Mouse (Mus musculus) urinary bladder, postnatal 10 days (tissue): ENCODE measurements around the gene Apbb2.

Source experiments
- DNase-seq: peaks from one replicate; pipeline ENCODE4 v3.0.0; 2022; ENCODE audit warnings: low spot score

Gene Apbb2

DNA sequence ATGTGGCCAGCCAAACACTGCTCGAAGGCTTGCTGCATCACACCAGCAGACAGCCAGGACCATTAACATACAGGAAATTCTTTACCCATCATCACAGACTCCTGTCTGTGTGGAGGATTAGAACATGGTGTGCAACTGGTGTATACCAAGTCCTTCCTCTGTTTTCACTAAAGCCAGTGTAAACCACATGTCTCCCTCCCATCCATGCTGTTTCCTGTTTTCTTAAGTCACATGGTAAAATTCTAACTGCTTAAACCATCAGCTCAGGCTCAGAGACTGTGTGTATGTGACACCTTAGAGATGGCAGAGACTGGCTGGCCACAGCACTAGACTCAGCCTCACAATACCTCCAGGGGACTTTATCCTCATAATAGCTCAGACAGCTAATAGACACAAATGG lies 236.5 kb downstream of the Apbb2 start:
- no peak for DNase-seq

DNA sequence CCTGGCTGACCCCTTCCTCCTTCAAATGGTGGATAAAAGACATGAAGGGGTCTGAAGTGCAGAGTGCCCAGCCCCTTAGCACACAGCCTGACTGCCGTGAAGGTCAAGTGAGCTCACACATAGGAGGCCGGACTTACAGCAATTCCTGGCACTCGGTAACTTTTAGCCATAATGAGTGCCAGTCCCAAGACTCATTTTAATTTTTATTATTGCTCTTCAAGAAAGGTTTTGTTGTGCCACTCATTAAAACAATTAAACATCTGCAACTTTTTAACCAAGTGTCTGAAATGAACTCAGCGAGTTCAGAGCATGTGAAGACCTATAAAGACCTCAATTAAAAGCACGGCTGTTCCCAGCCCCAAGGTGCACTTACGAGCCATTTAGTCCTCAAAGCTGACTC lies 239.6 kb downstream of the Apbb2 start:
- DNase-seq, result no peak

- no peak for DNase-seq
These were observed 241.9 kb downstream of the Apbb2 start for GRCm38 (mm10) chr5:66376589-66377270.

DNA sequence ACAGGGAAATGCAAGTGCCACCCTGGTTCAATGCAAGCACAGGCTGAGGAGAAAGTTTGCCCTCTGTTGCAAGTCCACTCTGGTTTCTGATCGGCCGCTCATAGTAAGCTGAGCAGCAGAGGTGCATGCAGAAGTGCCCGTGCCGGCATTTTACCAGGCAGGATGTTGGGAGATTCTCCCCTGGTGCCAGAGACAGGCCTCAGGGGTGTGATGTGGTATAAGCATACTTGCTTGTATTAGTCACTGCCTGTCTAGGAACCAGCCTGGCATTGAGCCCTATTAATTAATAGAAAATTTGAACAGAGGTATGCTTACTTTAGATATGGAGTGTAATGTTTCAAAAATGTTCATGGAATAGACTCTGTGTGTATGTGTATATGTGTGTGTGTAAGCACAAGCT lies 244.2 kb downstream of the Apbb2 start:
- no peak for DNase-seq

DNA sequence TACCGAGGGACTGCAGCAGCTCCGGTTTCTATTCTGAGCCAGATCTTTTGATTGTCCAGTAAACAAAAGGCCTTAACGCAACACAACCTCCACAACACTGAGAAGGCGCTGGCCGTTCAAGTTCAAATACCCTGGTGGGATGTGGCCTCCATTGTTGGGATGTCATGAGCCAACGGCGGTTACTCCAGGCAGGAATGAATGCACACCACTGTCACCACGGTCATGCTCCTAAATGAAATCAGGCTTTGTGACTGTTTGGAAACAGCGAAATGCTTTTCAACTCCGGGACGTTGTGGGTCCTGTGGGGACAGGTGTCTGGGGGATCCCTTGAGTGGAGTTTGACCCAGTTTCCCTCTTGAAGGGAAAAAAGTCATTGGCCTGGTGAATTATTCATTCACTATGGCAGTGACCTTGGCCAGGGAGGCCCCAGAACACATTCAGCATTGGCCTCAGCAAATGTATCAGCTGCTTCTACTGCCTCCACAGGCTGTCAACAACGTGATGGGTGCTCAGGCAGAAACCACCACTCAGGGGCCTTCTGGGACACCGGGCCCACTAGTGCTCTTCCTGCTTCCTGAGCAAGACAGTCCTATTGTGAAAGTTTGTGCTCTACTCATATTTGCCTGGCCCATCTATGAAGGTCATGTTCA lies 244.9 kb downstream of the Apbb2 start:
- no peak for DNase-seq

GRCm38 (mm10) chr5:66371131-66371530 lies 247.5 kb downstream of the Apbb2 start:
- DNase-seq, result no peak

DNA sequence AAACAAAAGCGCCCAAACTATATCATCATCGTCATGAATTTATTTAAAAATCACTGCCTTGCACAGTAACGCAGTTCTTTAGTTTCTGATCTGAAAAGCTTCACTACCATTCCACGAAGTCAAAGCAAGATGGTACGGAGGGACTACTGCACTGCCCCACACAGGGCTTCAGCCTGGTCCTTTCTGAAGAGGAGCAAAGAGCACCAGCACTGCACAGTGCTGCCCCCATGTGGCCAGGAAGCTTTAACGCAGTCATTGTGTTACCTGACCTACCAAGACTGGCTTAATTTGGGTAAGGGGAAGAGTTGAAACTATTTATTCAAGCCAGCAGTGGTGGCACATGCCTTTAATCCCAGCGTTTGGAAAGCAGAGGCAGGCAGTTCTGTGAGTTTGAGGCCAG lies 249.6 kb downstream of the Apbb2 start:
- DNase-seq, result no peak

DNA sequence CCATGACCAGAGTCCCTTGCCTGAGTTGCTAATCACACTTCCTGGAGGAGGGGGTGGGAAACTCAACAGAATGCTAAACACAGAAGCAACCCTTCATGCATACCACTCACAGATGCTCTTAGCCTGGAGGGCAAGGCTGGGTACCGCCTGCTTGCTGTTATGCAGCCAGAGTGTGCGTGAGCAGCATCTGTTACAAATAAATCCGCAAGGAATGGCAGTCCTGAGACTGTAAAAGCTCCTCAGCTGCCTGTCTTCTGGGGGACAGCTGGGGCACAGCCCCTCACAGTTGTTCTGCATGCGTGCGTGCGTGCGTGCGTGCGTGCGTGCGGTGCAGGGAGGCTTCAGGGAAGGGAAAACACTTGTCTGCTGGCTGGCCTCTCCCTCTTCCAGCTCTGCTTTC lies 250.9 kb downstream of the Apbb2 start:
- no peak for DNase-seq

DNA sequence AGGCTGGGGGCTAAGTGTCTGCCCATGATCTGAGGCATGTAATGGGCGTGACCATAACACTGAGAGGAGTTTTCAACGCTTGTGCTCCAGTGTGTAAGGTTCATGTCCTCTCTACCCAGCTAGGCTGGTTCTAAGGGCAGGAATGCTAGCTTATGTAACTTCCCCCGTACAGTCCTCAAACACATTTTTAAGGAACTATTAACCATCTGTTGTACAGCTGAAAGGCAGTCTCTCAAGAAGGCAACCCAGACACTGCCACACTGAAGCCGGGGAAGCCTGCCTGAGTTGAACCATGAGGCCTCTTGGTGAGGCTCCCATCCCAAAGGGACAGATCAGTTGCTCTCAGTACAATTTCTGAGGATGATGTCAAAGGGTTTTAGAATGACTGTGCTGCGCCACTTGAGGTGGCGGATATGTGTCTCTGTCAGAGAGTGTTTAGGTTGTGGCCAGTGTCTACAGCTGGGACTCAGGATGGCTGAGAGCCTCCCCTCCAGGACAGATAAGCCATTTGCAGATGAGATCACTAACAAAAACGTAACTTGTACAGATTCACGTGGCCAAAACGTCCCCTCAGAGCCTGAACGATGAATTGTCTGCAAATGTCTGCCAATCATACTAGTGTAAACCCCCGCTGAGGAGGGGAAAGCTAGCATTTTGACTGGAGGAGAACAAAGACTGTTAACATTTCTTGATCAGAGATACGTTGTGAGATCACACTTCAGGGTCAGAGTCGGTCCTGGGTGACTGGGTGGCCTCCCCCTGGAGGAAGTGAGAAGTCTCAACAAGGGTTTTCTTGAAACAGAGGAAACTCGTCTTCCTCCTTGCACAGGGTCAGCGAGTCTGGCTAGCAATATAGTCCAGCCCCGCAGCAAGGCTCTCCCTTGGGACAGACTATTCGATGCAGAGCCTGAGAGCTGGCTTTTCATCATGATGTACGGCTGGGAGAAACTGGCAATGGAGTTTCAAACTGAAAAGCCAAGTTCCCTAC lies 255.0 kb downstream of the Apbb2 start:
- no peak for DNase-seq

DNA sequence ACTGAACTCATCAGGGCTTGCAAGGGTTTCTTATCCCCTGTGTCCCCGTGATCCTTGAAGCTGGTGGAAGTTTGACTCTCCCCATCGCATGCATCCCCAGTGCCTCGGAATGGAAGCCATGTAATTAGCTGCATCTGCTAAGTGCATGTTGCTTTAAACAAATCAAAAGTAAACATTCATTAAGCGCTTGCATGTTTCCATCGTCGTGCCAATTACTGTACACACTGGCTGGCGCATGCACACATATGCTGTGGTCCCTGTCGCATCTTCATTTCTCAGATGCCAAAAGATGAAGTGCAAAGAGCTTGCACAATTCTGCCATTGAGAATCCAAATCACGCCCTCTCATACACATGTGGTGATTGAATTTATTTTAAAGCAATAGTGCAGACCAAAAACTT lies 257.8 kb downstream of the Apbb2 start:
- no peak for DNase-seq

- DNase-seq, result no peak
These were observed 258.7 kb downstream of the Apbb2 start for GRCm38 (mm10) chr5:66359742-66360423.

DNA sequence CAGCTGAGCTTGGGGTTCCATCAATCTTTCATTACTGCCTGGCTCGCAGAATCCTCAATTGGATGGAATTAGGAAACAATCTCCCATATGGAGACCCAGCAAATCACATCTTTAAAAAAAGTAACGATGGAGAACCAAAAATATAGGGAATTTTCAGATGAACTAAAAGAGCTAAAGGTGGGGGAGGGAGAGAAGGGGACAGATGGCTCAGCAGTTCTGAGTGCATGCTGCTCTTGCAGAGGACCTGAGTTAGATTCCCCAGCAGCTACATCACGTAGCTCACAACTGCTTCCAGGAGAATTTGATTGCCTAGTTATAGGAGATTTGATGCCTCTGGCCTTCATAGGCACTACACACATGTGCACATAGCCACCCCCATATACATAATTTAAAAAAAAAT lies 263.4 kb downstream of the Apbb2 start:
- DNase-seq, result no peak

GRCm38 (mm10) chr5:66353876-66354275 lies 264.7 kb downstream of the Apbb2 start:
- no peak for DNase-seq

DNA sequence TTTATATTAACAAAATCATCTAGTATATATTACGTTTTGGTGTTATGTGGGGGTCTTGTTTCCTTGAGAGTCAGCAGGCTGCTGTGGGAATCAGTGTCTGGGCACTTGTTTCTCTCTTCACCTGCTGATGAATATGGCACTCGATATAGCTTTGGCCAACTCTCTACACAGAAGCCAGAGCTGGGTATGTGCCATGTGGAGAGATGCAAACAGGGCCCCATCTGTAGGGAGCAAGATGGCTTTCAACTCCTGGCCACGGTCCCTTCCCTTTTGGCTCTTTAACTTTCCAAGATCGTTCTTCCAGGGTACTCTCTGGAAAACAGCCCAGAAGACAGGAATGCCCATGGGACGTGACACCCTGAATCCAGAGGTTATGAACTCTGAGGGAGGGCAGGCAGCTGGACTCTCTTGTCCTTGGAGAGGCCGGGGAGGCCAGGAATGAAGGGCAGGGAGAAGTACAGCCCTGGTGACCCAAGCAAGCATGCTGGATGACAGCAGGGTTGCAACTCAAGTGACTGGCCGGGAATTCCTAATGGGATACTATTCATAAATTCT lies 266.7 kb downstream of the Apbb2 start:
- no peak for DNase-seq

- no peak for DNase-seq
These were observed 267.5 kb downstream of the Apbb2 start for GRCm38 (mm10) chr5:66351064-66351463.

DNA sequence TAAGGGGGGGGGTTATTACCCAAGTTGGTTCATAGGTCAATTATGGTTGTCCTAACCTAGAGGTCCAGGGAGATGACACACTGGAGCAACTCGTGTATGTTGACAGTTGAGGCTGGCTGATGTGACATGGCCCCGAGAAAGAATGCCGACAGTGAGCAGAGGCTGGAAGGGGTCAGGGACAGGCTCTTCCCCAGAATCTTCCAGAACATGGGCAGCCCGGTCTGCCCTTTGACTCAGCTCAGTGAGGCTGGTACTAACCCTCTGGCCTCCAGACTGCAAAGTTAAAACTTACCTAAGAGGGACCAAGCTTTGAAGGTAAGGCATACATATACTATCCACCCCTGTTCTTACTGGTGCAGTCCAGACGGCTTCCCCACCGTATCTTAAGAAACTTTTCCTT lies 268.0 kb downstream of the Apbb2 start:
- DNase-seq, result no peak

- DNase-seq, result no peak
These were observed 270.2 kb downstream of the Apbb2 start for GRCm38 (mm10) chr5:66348421-66348820.

DNA sequence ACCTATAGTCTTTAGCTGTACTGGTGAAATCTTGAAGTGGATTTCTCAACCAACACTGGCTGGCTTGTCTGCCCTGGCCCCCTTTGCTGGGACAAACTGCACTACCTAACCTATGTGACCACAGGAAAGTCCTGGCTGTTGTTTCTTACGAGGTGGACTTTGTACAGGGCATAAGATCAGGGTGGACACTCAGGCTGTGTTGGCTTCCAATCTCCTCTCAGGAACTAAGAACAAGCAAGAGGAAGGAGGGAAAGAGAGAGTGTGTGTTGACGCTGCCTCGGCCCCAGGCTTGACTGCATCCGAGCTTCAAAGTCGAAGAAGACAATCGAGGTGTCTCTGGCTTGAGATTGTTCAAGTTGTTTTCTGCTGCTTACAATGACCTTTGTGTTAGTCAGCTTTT lies 271.8 kb downstream of the Apbb2 start:
- DNase-seq, result no peak

DNA sequence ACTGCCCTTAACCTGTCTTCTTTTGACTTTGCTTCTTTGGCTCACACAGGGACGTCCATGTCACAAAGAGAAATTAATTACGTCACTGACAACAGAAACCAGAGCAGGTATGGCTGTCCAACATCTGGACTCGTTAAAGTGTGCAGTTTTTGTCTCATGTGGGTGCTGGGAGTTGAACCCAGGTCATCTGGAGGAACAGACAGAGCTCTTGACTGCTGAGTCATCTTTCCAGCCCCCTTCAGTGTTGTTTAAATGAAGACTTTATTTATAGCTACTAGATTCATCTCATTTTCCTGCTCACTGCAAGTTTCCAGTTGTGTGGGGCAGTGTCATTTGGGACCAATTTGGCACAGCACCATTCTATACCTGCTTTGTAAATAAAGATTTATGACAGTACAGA lies 273.4 kb downstream of the Apbb2 start:
- DNase-seq, result no peak

DNA sequence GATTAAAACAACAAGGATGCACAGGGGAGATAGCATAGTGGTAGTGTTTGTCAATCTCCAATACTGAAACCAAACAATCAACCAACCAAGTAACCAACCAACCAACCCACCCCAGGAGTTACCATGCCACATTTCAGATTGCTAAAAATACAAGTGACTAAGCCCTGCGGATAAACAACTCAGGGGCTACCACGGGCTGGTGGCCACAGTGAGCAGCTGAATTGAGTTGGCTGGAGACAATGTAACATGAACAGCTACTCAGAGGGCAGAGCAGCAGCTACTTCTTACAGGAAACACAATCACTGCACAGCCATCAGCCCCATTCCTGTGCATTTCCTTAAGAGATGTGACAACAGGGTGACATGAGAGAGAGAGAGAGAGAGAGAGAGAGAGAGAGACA lies 274.4 kb downstream of the Apbb2 start:
- no peak for DNase-seq

DNA sequence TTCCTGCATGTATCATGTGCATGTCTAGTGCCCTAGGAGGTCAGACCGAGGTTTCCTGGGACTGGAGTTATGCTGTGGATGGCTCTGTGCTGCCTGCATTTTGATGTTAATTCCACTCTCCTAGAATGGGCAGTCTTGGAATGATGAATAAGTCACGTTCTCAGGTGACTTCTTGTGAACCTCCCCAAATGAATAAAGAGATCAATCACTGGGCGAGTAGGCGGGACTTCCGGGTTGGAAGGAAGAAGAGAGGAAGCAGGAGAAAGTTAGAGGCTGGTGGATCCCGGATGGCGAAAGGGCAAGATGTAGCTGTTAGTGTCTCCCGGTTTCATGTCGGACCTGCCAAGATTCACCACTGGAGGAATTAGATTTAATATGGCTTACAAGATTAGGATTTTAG lies 276.3 kb downstream of the Apbb2 start:
- no peak for DNase-seq

DNA sequence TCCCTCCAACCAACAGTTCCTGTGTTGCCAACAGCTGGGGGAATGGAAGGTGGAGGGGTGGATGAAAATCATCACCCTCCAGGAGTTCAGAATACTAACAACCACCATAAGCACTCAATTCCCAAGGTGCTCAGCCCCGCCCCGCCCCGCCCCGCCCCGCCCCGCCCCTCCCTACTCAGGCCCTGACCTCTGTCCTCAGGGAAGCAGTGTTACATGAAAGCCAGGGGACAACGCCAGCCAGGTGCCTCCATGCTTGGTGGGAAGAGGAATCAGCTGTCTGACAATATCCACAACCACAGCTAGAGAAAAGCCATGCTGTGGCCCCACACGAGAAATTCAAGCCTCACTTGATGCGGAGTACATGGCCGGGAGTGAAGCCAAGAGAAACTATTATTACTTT lies 276.7 kb downstream of the Apbb2 start:
- DNase-seq, result no peak
